Mouse (Mus musculus) gastrocnemius, postnatal 25 days (tissue): ENCODE data around the gene Kctd7. TPM values are rescaled to one million over a fixed set of nuclear protein-coding genes. Genes with fewer than 3 reads are reported as not detected.

Experiments
- DNase-seq: peaks from one replicate; pipeline ENCODE4 v3.0.0; 2022
- long read RNA-seq, 2 experiments: library from polyadenylated mRNA; stranded (forward); transcript quantifications; one replicate each; pipeline ENCODE4 v2.0.0; 2021
- total RNA-seq, 2 experiments: library from RNA; stranded (reverse); gene quantifications; 1 replicate in 1 of 2; 2 replicates in 1 of 2; pipeline ENCODE4 v1.2.3; 2021

Kctd7 gene
- total RNA-seq, result 1 to 10 TPM; 2.8 to 3.9 TPM
- long read RNA-seq, experiment 1, full-length matches to known transcripts, result 2 of 2 reads
- long read RNA-seq, experiment 1, partial matches to known transcripts, result 0 of 2 reads
- long read RNA-seq, experiment 1, other reads (novel, unspliced or antisense), result 0 of 2 reads
- long read RNA-seq, experiment 2, full-length matches to known transcripts, result 6 of 6 reads
- long read RNA-seq, experiment 2, partial matches to known transcripts, result 0 of 6 reads
- long read RNA-seq, experiment 2, other reads (novel, unspliced or antisense), result 0 of 6 reads

DNA sequence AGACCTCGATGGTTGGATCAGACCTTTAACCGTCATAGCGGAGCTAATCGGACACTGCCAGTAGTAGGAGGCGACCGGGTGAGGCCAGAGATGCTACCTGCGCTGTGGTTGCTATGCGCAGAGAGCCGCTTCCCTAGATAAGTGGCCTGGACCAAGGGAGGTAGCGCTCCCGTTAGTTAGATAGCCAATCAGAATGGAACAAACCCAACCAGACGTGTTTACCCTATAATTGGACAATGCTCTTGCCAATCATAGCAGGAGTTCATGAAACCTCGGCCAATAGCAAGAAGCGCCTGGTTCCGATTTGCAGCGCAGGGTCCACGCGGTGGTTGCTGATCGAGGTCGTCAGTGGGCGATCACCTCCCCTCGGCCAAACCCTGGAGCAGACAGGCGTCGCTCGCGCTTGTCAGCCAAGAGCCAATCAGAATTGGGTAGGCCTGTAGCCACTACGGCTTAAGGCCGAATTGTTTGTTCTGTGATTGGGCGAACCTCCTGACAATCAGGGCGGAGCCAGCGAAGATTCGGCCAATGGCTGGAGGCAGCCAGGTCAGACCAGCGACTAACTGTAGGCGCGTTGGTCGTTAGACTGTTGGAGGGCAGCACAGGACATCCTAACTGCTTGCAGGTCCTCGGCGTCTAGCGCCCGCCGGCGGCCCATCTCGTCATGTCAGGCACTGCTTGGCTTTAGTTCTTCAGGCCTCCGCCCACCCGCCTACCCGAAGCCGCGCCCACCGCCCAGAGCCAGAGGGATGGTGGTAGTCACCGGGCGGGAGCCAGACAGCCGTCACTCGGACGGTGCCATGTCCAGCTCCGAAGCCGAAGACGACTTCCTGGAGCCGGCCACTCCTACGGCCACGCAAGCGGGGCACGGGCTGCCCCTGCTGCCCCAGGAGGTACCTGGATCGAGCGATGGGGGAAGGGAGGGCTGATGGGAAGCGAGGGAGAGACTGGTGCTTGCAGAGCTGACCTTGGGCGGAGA lies at the start of gene Kctd7:
Gene Kctd7, plus strand, starts transcription at position 528 of the 979 bp plus-strand sequence.
- peak; percentile 98 for DNase-seq

DNA sequence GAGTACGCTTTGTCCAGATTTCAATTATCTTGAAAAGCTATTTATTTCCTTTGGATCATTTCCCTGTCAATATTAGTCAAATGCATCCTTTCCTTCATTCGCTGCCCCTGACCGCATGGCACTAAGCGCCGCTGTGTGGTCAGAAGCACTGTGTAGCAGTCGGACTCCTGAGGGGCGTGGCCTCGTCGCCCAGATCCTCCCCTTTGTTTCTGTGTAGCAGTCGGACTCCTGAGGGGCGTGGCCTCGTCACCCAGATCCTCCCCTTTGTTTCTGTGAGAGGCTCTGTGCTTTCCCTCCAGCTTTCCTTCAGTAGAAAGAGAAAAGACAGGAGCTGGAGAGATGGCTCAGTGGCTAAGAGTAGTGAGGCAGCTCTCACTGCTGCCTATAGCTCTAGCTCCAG lies 47.9 kb upstream of the Kctd7 start:
- DNase-seq, result no peak

DNA sequence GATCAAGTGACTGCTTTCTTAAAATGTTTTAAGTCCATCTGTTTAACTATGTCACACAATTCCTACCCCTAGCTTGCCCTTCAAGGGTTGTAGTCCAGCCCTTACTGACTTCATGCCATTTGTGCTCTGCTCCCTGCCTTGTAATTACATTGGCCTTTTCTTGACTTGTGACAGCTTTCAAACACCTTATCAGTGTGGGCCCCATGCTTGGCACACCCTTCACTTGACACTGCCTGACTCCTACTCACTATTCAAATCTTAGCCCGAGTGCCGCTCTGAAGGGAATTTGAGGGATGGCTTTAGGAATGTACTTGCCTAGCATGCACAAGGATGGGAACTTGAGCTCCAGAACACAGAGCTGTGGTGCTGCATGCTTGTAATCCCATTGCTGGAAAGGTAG lies 46.8 kb upstream of the Kctd7 start:
- DNase-seq, result no peak

DNA sequence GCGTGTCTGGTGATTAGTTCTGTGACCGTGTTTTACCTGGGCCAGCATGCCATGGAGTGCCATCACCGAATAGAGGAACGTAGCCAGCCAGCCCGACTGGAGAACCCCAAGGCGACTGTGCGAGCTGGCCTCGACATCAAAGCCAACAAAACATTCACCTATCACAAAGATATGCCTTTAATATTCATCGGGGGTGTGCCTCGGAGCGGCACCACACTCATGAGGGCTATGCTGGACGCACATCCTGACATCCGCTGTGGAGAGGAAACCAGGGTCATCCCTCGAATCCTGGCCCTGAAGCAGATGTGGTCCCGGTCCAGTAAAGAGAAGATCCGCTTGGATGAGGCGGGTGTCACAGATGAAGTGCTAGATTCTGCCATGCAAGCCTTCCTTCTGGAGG lies 42.9 kb upstream of the Kctd7 start:
- no peak for DNase-seq

DNA sequence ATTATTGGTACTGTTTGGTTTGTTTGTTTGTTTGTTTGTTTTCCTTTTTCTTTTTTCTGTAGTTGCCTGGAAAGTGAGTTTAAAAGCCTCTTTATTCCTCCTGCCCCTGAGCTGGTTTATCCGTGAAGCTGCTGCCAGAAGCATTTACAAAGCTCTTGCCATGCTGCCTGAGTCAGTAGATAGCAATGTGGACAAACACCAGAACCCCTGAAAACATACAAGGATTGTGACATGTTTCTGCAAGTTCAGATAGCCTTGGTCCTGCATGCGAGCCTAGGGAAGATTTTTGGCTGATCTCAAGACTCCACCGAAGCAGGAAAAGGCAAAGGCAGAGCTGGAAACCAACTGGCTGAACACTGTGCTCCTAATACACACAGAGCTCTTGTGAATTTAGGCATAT lies 35.3 kb upstream of the Kctd7 start:
- DNase-seq, result no peak

DNA sequence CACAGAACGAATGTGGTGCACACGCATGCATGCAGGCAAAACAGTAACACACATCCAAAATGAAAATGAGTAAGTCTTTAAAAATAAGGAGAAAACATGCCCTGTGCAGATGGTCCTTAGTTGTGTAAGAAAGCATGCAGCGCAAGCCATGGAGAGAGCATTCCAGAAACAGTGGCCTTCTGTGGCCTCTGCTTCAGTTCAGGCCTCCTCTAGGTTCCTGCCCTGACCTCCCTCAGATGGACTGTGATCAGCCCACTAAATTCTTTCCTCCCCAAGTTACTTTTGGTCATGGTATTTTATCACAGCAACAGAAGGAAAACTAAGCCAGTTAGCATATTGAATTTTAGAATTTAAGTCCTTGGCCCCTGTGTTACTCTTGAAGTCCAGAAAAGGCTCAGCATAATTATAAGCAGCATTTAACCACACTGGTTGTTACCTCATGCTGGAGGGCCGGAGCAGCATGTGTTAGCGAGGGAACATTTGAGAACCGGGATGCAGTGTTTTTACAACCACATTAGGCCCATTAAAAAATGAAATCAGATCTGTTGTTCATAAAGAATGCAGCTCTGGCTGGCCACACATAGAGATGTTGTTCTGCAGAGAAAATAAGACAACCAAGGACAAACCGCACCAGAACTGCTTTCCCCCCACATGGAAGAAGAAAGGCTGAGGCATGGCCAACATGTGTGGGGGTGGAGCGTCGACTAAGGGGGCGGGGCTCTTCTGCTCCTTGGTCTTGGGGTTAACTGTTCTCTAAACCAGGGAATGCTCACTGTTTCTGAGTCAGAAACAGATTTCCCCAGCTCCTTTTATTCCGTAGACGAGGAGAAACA lies 33.8 kb upstream of the Kctd7 start:
- DNase-seq, result no peak

DNA sequence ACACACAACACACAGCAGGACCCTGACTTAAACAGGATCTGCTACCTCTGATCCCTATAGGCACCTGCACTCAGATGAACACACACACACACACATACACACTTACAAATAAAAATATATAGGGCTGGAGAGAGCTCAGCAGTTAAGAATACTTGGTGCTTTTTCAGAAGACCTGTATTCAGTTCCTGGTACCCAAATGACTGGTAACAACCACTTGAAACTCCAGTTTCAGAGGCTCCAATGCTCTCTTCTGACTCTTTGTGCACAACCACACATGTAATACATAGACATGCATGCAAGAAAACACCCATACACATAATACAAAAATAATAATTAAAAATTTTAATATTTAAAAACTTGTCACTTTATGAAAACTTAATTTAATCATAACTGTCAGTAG lies 32.0 kb upstream of the Kctd7 start:
- DNase-seq, result no peak

DNA sequence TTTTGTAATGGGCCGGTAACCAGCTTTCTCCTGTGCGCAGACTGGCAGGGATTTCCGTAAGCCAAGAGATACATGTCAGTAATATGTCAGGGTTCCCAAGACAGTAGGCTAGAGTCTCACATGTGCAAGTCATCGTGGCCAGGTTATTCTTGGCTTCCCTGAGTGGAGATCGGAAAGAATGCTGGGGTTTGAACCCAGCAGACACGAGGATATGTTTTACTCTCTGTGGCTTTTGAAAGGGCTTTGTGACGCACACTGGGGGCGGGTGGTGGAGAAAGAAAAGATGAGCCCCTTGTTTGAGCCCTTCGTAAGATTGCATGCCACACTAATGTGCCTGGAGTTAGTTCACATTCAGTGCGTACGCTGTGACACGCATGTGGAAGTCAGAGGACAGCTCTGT lies 28.5 kb upstream of the Kctd7 start:
- DNase-seq, result no peak

DNA sequence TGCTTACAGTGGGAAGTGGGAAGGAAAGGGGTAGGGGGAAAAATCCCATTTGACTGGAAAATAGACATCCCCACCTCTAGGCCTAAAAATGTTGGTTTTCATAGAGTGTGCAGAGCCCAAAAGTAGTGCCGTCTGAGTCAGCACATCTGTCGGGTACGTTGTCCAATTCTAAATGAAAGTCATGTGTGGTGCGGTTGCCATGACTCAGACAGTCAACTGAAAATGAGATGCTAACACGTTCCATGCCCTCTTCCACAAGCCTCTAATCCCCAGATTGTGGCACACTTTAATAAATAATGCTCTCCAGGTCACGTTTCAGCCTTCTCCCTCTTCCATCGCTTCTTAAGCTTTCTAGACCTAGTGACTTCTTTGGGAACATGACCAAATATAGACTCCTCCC lies 27.8 kb upstream of the Kctd7 start:
- no peak for DNase-seq

DNA sequence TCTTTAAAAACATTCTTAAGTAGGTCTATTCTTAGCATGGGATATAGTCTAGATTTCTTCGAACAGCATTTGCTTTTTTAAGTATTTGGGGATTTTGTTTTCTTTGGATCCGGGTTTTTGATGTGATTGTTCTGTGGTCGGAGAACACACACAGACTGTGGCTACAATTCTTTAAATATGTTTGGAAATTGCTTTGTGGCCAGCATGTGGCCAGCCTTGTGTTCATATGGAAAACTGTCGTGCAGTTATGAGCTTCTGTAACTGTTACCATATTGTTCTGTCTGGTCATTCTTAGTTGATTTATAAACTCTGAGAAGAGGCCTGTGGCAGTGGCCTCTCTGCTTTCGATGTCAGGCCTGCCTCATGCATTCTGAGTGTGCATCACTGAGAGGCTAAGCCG lies 26.7 kb upstream of the Kctd7 start:
- no peak for DNase-seq

DNA sequence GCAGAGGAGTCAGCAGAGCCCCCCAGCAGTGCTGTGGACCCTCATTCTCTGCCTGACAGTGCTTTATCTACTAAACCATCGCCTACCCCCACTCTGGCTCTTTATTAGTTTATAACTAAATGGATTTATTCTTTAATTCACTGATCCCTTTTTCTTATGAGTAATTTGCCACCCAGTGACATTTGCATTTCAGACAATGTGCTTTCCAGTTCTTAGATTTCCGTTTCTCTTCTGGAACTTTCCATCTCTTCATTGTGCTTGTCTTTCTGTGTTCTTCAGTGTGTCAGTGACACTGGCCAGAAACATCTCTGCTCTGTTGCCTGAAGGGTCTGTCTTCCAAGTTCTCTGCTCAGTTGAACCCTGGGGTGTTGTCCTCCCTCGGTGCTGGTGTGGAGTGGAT lies 25.4 kb upstream of the Kctd7 start:
- no peak for DNase-seq

DNA sequence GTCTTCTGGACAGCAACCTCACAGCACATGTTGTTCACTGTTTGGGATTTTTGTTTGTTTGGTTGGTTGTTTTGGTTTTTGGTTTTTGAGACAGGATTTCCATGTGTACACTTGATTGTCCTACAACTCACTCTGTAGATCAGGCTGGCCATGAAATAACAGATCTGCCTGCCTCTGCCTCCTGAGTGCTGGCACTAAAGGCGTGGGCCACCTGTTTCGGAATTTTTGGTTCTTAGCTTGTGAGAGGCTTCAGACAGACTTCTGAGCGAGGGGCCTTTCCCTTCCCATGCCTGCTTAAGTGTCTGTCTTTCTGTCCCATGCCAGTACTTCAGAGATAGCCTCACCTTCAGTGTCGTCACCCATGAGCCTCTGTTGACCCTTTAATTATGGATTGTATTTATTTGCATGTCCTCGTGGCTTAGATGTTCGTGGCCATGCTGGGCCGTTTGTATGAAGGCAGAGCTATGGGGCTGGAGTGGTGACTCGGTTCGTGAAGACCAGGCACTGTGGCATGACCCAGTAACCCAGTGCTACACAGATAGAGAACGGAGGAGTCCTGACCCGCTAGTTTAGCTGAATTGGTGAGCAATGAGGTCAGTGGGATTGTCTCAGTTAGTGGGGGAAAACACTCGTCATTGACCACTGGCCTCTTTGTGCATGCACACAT lies 24.5 kb upstream of the Kctd7 start:
- no peak for DNase-seq

DNA sequence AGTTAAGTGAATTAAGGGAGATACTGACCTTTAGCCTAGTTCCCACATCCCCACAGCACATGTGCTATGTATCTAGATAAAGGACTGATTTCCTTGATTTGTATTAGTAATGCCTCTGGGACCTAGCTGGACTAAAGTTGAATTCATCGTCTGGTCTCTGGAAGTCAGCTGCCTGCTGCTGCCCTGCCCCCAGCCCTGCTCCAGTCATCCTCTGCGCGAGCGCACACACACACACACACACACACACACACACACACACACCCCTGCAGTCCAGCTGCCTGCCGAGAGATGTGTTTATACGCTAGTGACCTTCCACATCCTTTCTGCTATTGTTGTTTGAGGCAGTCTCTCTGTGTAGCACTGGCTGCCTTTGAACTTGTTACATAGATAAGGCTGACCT lies 23.8 kb upstream of the Kctd7 start:
- DNase-seq, result peak; percentile 72

DNA sequence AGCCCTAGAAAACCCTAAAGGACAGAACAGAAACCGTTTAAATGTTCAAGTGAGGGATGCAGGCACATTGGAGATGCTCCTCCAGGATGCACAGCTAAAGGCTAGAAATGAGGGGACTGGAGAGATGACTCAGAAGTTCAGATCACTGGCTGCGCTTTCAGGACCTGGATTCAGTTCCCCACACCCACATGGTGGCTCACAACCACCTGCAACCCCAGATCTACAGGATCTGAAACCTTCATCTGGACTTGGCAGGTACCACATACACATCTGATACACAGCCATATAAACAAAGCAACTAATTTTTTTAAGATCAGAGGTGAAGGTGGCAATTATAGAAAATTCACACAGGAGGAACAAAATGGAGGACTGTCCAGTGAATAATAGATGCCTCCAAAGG lies 22.3 kb upstream of the Kctd7 start:
- no peak for DNase-seq

DNA sequence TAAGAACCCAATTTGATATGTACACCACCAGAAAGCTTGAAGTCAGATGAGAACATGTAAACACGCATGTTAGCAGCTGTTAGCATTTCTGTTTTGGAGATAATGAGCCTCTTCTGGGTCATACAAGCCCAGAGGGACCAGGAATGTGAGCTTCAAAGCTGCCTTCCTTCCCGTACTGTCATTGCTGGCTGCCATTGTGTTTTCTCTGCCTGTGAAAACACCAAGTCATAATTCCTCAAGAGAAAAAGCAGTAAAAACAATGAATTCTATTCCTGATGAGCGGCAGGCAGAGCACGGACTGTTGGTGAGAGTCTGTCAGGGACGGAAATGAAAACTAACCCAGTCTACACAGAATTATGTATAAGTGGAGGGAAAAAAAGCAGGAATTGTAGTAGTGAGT lies 20.4 kb upstream of the Kctd7 start:
- no peak for DNase-seq

DNA sequence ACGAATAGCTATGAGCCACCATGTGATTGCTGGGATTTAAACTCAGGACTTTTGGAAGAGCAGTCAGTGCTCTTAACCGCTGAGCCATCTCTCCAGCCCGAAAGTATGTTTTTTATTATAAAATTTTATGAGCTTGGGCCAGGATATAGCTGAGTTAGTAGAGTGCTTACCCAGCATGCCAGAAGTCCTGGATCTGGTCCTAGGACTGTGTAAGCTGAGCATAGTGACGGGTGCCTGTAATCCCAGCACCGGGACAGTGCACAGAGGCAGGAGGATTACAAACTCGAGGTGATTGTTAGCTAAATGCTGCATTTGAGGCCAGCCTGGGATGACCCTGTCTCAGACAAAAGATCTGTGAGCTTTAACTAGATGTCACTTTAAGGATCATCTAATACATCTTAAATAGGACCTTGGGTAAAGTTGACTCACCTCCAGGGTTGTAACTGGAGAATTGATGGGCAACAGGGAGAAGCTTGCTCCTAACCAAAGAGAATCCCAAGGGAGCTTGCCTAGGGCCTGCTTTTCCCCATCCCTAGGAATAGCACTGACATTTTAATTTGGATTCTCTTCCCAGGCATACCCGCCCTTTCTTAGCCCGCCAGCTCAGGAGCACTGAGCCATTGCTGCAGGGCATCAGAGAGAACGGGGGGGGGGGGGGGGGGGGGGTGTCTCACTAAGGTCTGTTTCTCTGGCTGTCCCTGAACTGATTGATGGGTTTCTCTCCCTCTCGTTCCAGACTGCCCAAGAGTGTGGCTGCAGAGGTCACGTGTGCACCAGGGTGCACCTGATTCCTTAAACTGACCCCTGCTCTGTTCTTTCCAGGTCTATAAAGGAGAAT lies 15.8 kb upstream of the Kctd7 start:
- DNase-seq, result peak; percentile 41

DNA sequence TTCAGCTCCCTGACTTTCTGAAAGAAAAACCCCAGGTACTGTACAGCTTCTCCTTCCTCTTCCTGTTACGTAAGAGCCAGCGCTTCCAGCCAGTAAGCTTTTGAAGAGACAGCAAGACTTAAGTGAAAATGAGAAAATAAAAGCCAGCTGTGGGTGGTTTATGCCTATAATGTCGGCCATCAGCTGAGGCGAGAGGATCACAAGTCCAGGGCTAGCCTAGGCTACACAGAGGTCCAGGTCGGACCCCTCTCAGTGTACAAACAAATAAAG lies 15.2 kb upstream of the Kctd7 start:
- DNase-seq, result no peak

DNA sequence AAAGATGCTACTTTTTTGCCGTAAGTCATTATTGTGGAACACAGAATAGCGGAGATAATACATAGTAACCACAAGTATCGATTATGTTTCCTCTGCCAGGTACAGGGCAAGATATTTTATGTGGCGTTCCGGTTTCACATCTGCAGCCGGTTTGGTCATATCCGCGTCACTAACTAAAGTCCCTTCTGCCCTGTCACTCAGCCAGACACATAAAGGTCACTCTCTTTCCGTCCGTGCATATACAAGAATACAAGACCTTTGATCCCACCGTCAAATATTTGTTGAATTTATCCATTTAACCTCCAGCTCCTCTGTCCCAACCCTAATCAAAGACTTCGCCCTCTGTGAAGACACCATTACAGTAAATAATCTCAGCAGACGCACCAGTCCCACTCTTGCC lies 8.1 kb upstream of the Kctd7 start:
- no peak for DNase-seq

DNA sequence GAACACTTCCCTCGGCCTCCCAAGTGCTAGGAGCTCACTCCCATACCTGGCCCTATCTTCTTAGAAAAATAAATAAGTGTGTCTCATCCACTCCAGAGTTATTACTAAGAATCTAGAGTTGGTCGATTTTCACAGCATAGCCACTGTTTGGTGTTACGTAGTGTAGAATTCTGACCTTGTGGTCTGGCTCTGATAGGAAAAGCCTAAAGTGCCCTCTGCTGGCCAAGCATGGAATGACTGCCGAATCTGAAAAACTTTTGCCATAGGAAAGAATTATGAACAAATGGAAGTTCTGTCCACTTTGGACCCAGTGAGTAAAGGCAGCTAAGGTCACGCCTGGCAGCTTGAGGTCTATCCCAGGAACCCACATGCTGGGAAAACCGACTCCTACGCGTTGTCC lies 5.3 kb upstream of the Kctd7 start:
- DNase-seq, result peak; percentile 44

DNA sequence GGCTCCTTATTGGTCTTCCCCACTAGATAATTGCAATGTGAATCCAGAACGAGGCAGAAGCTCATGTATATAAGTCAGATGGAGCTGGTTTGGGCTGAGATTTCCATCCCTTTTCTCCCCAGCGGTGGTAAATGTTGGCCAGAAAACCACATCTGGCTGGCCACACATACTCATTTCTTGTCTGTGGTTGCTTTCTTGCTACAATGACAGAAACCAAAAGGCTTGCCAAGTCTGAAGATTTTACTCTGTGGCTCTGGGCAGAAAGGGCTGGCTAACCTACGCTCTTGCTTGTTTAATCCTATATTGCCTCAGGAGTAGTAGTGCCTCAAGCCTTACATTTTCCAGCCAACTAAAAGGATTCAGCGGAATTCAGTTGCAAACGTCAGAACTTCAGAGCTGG lies 3.5 kb upstream of the Kctd7 start:
- DNase-seq, result no peak

DNA sequence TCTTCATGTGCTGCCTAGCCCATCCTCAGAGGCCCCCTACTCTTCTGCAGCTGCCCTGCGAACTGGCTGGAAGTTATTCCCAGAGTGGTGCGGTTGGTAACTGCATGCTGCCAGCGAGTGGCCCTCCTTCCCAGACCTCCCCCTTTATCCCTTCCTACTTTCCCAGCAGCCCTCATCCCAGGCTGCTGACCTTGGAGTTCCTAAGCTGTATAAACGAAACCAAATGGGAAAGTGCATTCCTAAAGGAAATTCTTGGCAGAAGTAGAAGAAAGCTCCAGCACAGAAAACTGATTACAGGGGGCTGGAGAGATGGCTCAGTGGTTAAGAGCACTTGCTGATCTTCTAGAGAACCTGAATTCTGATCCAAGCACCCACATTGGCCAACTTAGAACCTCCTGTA lies 2.6 kb upstream of the Kctd7 start:
- DNase-seq, result no peak

DNA sequence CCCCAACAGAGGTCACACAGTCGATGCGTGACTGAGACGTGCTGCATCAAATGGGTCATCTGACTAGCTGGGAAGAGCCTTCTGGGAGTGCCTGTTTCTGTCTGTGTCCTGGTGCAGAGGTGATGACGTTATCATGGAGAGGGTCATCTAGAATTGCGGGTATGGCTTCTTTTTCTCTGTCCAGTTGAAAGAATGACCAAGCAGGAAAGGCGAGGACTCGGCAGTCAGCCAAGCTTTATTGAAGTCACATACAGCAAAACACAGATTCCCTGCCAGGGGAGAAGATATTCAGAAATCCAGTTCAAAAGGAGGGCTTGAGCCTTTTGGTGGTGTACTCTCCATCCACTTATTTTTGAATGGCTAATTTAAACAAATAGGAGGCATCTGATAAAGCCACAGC lies 1.6 kb upstream of the Kctd7 start:
- DNase-seq, result no peak
